Mouse (Mus musculus) forebrain, embryonic 14.5 days (tissue): Measurements from ENCODE around the gene Egln2. TPM values are rescaled to one million over a fixed set of nuclear protein-coding genes. Genes with fewer than 3 reads are reported as not detected.
A peak's percentile ranks its signal among the peaks of the same experiment; 100 is the strongest.

Experiments
- ATAC-seq: fragments of 200-750 bp; cut with Nextera tagmentation; 2 replicates; pipeline ENCODE4 v1.8.0; 2017; ENCODE audit warnings: mild to moderate bottlenecking, moderate library complexity
- DNase-seq: peaks from one replicate; pipeline ENCODE4 v3.0.0-alpha.2; 2015; ENCODE audit warnings: low spot score
- H3K27ac ChIP-seq: fragments of 300-500 bp; sonication (generic); 2 replicates; pipeline ENCODE4 v1.5.1; 2014; ENCODE audit warnings: low read depth, mild to moderate bottlenecking, control low read depth, low read length, moderate library complexity
- H3K27me3 ChIP-seq: fragments of 300-500 bp; sonication (generic); replicated peaks from 2 replicates; pipeline ENCODE4 v1.6.1; 2014; ENCODE audit warnings: low read length, control low read depth, mixed read lengths; ENCODE audit not compliant: control insufficient read depth, insufficient read depth
- H3K36me3 ChIP-seq: fragments of 300-500 bp; sonication (generic); 2 replicates; pipeline ENCODE4 v1.6.1; 2014; ENCODE audit warnings: low read length, control low read depth; ENCODE audit not compliant: control insufficient read depth, insufficient read depth
- H3K4me1 ChIP-seq: fragments of 300-500 bp; sonication (generic); 2 replicates; pipeline ENCODE4 v1.6.1; 2014; ENCODE audit warnings: antibody characterized with exemption, low read length, control low read depth; ENCODE audit not compliant: control insufficient read depth, insufficient read depth
- H3K4me2 ChIP-seq: fragments of 300-500 bp; sonication (generic); 2 replicates; pipeline ENCODE4 v1.6.1; 2014; ENCODE audit warnings: mild to moderate bottlenecking, control low read depth, low read length
- H3K4me3 ChIP-seq: fragments of 300-500 bp; sonication (generic); 2 replicates; pipeline ENCODE4 v1.5.1; 2014; ENCODE audit warnings: low read depth, low read length, control low read depth
- H3K9ac ChIP-seq: fragments of 300-500 bp; sonication (generic); 2 replicates; pipeline ENCODE4 v1.6.1; 2014; ENCODE audit warnings: mild to moderate bottlenecking, low read length, control low read depth, moderate library complexity
- H3K9me3 ChIP-seq: fragments of 300-500 bp; sonication (generic); replicated peaks from 2 replicates; pipeline ENCODE4 v1.6.1; 2016; ENCODE audit warnings: low read length, control low read depth, mixed read lengths; ENCODE audit not compliant: control insufficient read depth
- WGBS: fragments of 180-500 bp; shearing (Covaris S2); extraction: QIAGEN DNeasy Blood & Tissue Kit; methylation state at CpG from one replicate; pipeline ENCODE4 v1.1.7; 2014; 5-methylcytosine and 5-hydroxymethylcytosine counted together
- polyA plus RNA-seq: library from polyadenylated mRNA; unstranded; fragments of >200 nt; fragmentation: Nextera tagmentation; extraction: Ambion mirVana; gene quantifications from 2 replicates; pipeline ENCODE4 v1.2.1, GENCODE M21; 2014

Gene Egln2
- polyA plus RNA-seq, 1 experiment from 2014 or later: 42.2 TPM

DNA sequence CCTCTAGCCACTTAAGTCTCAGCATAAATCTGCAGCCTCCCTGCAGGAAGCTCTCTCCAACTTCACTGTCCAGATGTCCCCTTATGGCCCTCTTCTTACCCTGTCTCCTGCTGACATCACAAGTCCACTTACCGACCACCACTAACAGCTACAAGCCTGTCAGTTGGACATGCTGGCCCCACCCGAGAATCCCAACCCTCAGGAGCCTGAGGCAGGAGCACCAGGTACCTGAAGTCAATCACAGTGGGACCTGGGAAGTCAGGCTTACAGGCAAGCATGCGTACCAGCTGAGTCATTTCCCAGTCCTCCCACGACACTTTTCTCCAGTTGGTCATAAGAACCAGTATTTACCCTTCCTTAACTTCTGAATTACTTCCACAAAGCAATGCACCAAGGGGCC is 27.1 kb upstream of the Egln2 start:
- ATAC-seq: no peak
- Histone ChIP-seq H3K36me3 (peaks cover 60% of the 10 kb centered on the region), H3K4me3 (no peak overlapping the region), H3K27me3 (no peaks in the 10 kb centered on the region), H3K4me1 (peaks cover 11% of the 10 kb centered on the region), H3K9me3 (no peaks in the 10 kb centered on the region), H3K4me2 (peak overlapping the region; percentile 29), H3K27ac (no peak overlapping the region), H3K9ac (0 out of 2 replicates have a peak overlapping the region, but pooled peaks have one; percentile 4)
- no peak for DNase-seq
- WGBS: 84% methylated on average over 4 of the region's 4 CpGs

DNA sequence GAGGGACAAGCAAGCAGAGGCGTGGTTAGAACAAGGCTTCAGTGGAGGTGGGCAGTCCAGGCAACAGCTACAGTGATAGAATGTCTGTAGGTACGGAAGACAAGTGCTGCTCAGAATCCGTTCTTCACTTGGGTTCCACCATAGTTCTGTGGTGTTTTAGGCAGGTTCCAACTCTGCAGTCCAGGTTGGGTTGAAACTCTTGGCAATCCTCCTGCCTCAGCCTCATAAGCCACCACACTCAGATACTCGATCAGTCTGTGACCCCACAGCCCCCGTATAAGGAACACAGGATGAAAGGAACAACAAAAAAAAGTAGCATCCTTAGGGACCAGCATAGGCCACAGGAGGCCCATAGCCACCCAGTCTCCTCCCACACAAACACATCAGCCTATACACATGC is 25.8 kb upstream of the Egln2 start:
- Histone ChIP-seq H3K27me3 (no peaks in the 10 kb centered on the region), H3K9ac (no peak overlapping the region), H3K4me3 (no peak overlapping the region), H3K9me3 (no peaks in the 10 kb centered on the region), H3K4me2 (no peak overlapping the region), H3K4me1 (peaks cover 11% of the 10 kb centered on the region), H3K36me3 (peaks cover 70% of the 10 kb centered on the region), H3K27ac (no peak overlapping the region)
- 96% methylated on average over 5 of the region's 5 CpGs for WGBS
- no peak for ATAC-seq
- no peak for DNase-seq

DNA sequence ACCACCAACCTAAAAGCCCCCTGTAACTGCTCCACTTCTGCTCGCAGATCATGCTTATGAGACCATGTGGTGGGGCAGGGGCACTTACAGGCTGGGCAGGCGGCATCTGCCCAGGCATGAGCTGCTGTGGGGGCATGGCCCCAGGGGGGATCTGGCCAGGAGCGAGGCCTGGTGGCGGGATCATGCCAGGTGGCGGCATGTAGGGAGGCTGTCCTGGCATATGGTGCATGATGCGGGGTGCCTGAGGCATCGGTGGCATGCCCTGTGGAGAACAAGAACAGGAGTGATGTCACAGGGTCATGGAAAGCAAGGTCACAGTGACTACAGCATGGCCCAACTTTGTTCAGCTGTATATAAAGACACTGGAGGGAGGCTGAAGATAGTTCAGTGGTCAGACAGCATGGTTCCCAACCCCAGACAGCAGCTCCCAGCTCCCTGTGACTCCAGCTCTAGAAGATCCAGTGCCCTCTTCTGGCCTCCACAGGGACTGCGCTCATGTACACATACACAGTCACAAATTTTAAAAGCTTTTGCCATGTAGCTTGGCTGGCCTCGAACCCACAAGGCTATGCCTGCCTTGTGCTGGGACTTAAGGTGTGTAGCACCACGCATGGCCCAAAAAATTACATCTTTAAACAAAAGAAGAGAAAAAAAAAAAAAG is 22.8 kb upstream of the Egln2 start:
- H3K9ac ChIP-seq: no peak overlapping the region
- H3K27me3 ChIP-seq: no peaks in the 10 kb centered on the region
- no peak overlapping the region for H3K4me2 ChIP-seq
- 95% methylated on average over 10 of the region's 10 CpGs for WGBS
- peaks cover 99% of the 10 kb centered on the region for H3K36me3 ChIP-seq
- peaks cover 4% of the 10 kb centered on the region for H3K4me1 ChIP-seq
- H3K4me3 ChIP-seq: no peak overlapping the region
- DNase-seq (no peak), ATAC-seq (no peak)
- no peak overlapping the region for H3K27ac ChIP-seq
- H3K9me3 ChIP-seq: no peaks in the 10 kb centered on the region

DNA sequence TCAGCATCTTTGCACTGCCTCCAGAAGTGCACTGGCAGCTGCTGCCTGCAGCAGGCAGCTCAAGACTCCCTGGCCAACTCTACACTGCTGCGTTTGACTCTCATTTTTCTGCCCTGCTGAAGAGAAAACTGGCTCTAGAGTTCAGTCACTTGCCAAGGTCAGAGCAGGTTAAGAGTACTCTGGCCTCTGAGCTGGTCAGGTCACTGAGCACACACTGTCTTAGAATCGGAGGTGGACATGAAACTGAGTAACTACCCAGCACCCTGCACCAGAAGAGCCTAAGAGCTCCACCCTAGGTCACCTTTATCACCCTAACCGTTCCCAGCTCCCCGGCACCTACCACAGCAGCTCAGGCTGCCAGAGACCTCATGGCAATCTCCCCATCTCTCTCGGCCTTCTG is 19.4 kb upstream of the Egln2 start:
- no peak for ATAC-seq
- no peak overlapping the region for H3K27ac ChIP-seq

DNA sequence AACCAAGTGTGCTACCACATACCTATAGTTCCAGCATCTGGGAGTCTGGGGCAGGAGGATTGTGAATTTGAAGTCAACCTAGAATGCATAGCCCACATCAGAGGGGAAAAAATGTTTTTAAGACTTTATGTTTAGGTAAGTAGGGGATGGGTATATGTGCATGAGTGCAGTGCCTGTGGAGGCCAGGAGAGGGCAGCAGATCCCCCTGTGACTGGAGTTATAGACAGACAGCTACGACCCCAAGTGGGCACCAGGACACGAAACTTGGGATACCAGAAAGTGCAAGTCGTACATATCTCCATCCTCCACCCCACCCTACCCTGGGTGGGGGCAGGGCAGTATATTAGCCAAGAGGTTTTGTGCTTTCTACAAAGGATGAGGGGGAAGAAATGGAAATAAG is 18.4 kb upstream of the Egln2 start:
- DNase-seq (peak; percentile 38), ATAC-seq (no peak; the same call in 1 of the 2 replicates)
- no peaks in the 10 kb centered on the region for H3K27me3 ChIP-seq
- H3K4me3 ChIP-seq: no peak overlapping the region
- H3K4me2 ChIP-seq: no peak overlapping the region
- H3K9me3 ChIP-seq: no peaks in the 10 kb centered on the region
- H3K36me3 ChIP-seq: peaks cover 66% of the 10 kb centered on the region
- no peak overlapping the region for H3K9ac ChIP-seq
- 69% methylated on average over 3 of the region's 3 CpGs for WGBS
- no peaks in the 10 kb centered on the region for H3K4me1 ChIP-seq
- no peak overlapping the region for H3K27ac ChIP-seq

More for the DNA sequence above, 19.4 kb upstream of the Egln2 start:
- H3K27me3 ChIP-seq: no peaks in the 10 kb centered on the region
- no peaks in the 10 kb centered on the region for H3K9me3 ChIP-seq
- no peak overlapping the region for H3K4me3 ChIP-seq
- no peaks in the 10 kb centered on the region for H3K4me1 ChIP-seq
- H3K36me3 ChIP-seq: peaks cover 76% of the 10 kb centered on the region
- DNase-seq: no peak
- H3K9ac ChIP-seq: no peak overlapping the region
- H3K4me2 ChIP-seq: no peak overlapping the region
- WGBS: 94% methylated on average over 5 of the region's 5 CpGs

DNA sequence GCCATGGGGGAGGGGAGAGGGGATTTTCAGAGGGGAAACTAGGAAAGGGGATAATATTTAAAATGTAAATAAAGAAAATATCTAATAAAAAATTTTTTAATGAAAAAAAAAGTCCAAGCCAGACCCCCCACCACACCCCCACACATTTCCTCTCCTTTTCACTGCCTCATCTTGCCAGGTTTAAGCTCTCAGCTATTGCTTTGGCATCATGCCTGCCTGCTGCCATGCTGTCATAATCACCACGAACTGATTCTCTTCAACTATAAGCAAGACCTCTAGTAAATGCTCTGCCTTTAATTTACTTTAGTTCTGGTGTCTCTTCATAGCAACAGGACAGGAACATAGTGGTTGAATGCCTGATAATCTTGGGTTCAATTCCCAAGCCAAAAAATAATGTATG is 15.9 kb upstream of the Egln2 start:
- Histone ChIP-seq H3K9me3 (no peaks in the 10 kb centered on the region), H3K4me2 (no peak overlapping the region), H3K36me3 (peaks cover 41% of the 10 kb centered on the region), H3K4me3 (no peak overlapping the region), H3K9ac (no peak overlapping the region), H3K27ac (no peak overlapping the region), H3K27me3 (no peaks in the 10 kb centered on the region), H3K4me1 (peaks cover 4% of the 10 kb centered on the region; the same call in 1 of the 2 replicates)
- peak; percentile 28 for DNase-seq
- no peak for ATAC-seq
- 51% methylated on average over 1 of the region's 1 CpGs for WGBS

DNA sequence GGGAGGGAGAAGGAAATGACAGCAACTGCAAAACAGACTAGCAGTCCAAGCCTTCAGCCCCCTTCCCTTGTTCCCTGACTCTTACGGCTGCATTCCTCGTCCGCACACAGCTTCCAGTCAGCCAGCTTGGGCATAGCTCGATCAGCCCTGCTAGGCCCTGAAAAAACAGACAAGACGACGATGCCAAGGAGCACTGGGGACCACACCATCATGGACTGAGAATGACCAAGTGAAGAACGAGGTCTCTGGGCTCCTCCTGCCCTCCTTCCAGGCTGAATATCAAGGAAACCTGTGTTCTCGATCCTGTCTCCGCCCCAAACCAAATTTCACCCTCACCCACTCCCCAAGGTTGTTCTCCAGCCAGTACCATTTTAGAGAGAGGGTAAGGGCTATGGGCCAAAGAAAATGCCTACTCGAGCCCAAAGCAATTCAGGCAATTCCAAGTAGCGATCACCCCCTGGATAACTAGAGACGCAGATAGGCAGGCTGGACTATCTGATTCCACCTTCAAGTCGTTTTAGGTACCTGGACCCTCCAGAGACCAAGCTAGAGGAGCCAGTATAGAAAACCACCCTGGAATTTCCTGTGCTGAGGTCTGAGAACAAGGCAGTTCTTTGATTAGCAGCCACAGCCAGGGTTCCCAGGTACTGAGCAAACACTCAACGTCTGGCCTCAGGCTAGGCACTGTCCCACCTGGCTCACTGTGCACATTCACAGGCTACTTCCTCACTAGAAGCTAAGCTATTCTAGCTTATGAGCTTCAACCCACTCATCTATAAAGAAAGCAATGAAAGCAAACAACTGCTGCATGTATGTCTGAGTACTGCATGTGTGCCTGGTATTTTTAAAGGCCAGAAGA is 14.5 kb upstream of the Egln2 start, which contains the start of the genes Gm21983 and Mia:
TSS of gene Gm21983 (minus strand) at position 250 of the 859 bp plus-strand sequence.
TSS of gene Mia (minus strand) at position 321 of the 859 bp plus-strand sequence.
- ATAC-seq: no peak
- 68% methylated on average over 14 of the region's 14 CpGs for WGBS
- H3K9ac ChIP-seq: no peak within 1 kb of the TSS
- H3K9me3 ChIP-seq: no peaks in the 10 kb centered on the region
- peaks cover 4% of the 10 kb centered on the region; the same call in 1 of the 2 replicates for H3K4me1 ChIP-seq
- no peak within 1 kb of the TSS for H3K4me3 ChIP-seq
- H3K36me3 ChIP-seq: peaks cover 27% of the 10 kb centered on the region
- no peaks in the 10 kb centered on the region for H3K27me3 ChIP-seq
- no peak for DNase-seq
- H3K27ac ChIP-seq: peak within 1 kb of the TSS; percentile 9; the same call in 1 of the 2 replicates
- no peak within 1 kb of the TSS for H3K4me2 ChIP-seq

DNA sequence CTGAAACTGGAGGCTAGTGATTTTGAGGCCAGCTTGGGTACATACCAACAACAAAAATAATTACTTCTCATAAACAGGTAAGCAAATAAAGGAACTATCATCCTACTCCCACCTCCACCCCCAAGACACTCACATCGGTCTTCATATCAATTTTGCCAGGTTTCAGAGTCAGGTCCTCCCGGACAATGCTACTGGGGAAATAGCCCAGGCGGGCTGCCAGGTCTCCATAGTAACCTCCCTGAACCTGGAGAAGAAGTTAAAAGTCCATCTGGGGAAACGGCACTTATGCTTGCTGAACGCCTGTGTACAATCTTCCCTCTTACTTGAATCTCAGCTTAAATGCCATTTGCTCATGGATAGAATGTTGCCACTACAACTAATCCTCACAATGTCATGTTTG is 13.4 kb upstream of the Egln2 start:
- 47% methylated on average over 5 of the region's 5 CpGs for WGBS
- H3K4me1 ChIP-seq: peaks cover 4% of the 10 kb centered on the region; the same call in 1 of the 2 replicates
- no peaks in the 10 kb centered on the region for H3K9me3 ChIP-seq
- H3K4me3 ChIP-seq: no peak overlapping the region
- DNase-seq (no peak), ATAC-seq (no peak)
- peak overlapping the region; percentile 9; the same call in 1 of the 2 replicates for H3K27ac ChIP-seq
- H3K9ac ChIP-seq: no peak overlapping the region
- H3K27me3 ChIP-seq: no peaks in the 10 kb centered on the region
- no peak overlapping the region for H3K4me2 ChIP-seq
- H3K36me3 ChIP-seq: peaks cover 17% of the 10 kb centered on the region
